Mouse (Mus musculus) gonadal fat pad, adult 2 months (tissue): ENCODE measurements around the gene Ralbp1. TPM values are rescaled to one million over a fixed set of nuclear protein-coding genes. Genes with fewer than 3 reads are reported as not detected.

Source experiments
- DNase-seq: peaks from one replicate; pipeline ENCODE4 v3.0.0-alpha.2; 2012; ENCODE audit warnings: low read depth
- polyA plus RNA-seq: library from polyadenylated mRNA; depleted of rRNA; stranded (reverse); fragments of >200 nt; gene quantifications from 2 replicates; pipeline ENCODE4 v1.2.3, GENCODE M21; 2012

The Ralbp1 gene
- polyA plus RNA-seq, 1 experiment = 38.3 TPM

GRCm38 (mm10) chr17:65896016-65896415 is 10.4 kb upstream of the Ralbp1 start:
- DNase-seq = no peak

- DNase-seq = no peak
These were observed 3.9 kb upstream of the Ralbp1 start for GRCm38 (mm10) chr17:65889476-65889875.

GRCm38 (mm10) chr17:65886571-65886970 is 973 bp upstream of the Ralbp1 start:
- DNase-seq = no peak

- DNase-seq = no peak
These were observed 251 bp downstream of the Ralbp1 start for GRCm38 (mm10) chr17:65885398-65885696.

GRCm38 (mm10) chr17:65884691-65885397 is 754 bp downstream of the Ralbp1 start:
- peak; percentile 92 for DNase-seq

- DNase-seq = no peak
These were observed 1.4 kb downstream of the Ralbp1 start for GRCm38 (mm10) chr17:65884061-65884669.

GRCm38 (mm10) chr17:65877026-65877425 is 8.6 kb downstream of the Ralbp1 start:
- no peak for DNase-seq

- DNase-seq = no peak
These were observed 11.8 kb downstream of the Ralbp1 start for GRCm38 (mm10) chr17:65873834-65874233.

GRCm38 (mm10) chr17:65873156-65873555 is 12.4 kb downstream of the Ralbp1 start:
- DNase-seq = peak; percentile 74

GRCm38 (mm10) chr17:65872652-65873051 is 12.9 kb downstream of the Ralbp1 start:
- no peak for DNase-seq

GRCm38 (mm10) chr17:65872051-65872450 is 13.5 kb downstream of the Ralbp1 start:
- no peak for DNase-seq

GRCm38 (mm10) chr17:65871641-65872041 is 14.0 kb downstream of the Ralbp1 start:
- DNase-seq = no peak

- DNase-seq = no peak
These were observed 15.5 kb downstream of the Ralbp1 start for GRCm38 (mm10) chr17:65870146-65870545.

- no peak for DNase-seq
These were observed 15.9 kb downstream of the Ralbp1 start for GRCm38 (mm10) chr17:65869720-65870119.

- DNase-seq = no peak
These were observed 17.6 kb downstream of the Ralbp1 start for GRCm38 (mm10) chr17:65867996-65868395.

GRCm38 (mm10) chr17:65866201-65866600 is 19.4 kb downstream of the Ralbp1 start:
- no peak for DNase-seq

GRCm38 (mm10) chr17:65865265-65865664 is 20.3 kb downstream of the Ralbp1 start:
- no peak for DNase-seq

- DNase-seq = no peak
These were observed 20.9 kb downstream of the Ralbp1 start for GRCm38 (mm10) chr17:65864742-65865141.

GRCm38 (mm10) chr17:65863830-65864229 is 21.8 kb downstream of the Ralbp1 start:
- no peak for DNase-seq

- DNase-seq = no peak
These were observed 23.0 kb downstream of the Ralbp1 start for GRCm38 (mm10) chr17:65862579-65862978.

GRCm38 (mm10) chr17:65857617-65858016 is 28.0 kb downstream of the Ralbp1 start:
- no peak for DNase-seq

GRCm38 (mm10) chr17:65854006-65854405 is 31.6 kb downstream of the Ralbp1 start:
- DNase-seq = no peak

GRCm38 (mm10) chr17:65853326-65853725 is 32.3 kb downstream of the Ralbp1 start:
- DNase-seq = no peak

- no peak for DNase-seq
These were observed 33.8 kb downstream of the Ralbp1 start for GRCm38 (mm10) chr17:65851749-65852148.
